Mouse (Mus musculus) kidney, embryonic 14.5 days (tissue): ENCODE measurements around the gene Pstk. TPM values are rescaled to one million over a fixed set of nuclear protein-coding genes. Genes with fewer than 3 reads are reported as not detected.
"Not testable (repeated sequence)": the region's sequence is repeated elsewhere in the genome, so short reads cannot be mapped to it uniquely, and the experiment has no call there.

Source experiments
- ATAC-seq: fragments of 200-750 bp; cut with Nextera tagmentation; 2 replicates; pipeline ENCODE4 v1.8.0; 2017; ENCODE audit warnings: moderate number of reproducible peaks, mild to moderate bottlenecking, moderate TSS enrichment, moderate library complexity; ENCODE audit not compliant: low FRiP score, low TSS enrichment
- H3K27ac ChIP-seq: fragments of 300-500 bp; sonication (generic); 2 replicates; pipeline ENCODE4 v1.5.1; 2014; ENCODE audit warnings: low read depth, mild to moderate bottlenecking, low read length, moderate library complexity, mixed read lengths
- H3K27me3 ChIP-seq: fragments of 300-500 bp; sonication (generic); 2 replicates; pipeline ENCODE4 v1.6.1; 2014; ENCODE audit warnings: mild to moderate bottlenecking, low read length; ENCODE audit not compliant: control insufficient read depth, insufficient read depth
- H3K36me3 ChIP-seq: fragments of 300-500 bp; sonication (generic); 2 replicates; pipeline ENCODE4 v1.6.1; 2014; ENCODE audit warnings: low read length, mixed read lengths; ENCODE audit not compliant: control insufficient read depth, insufficient read depth
- H3K4me1 ChIP-seq: fragments of 300-500 bp; sonication (generic); 2 replicates; pipeline ENCODE4 v1.6.1; 2014; ENCODE audit warnings: low read length, mixed read lengths; ENCODE audit not compliant: control insufficient read depth, insufficient read depth
- H3K4me2 ChIP-seq: fragments of 300-500 bp; sonication (generic); replicated peaks from 2 replicates; pipeline ENCODE4 v1.6.1; 2014; ENCODE audit warnings: low read depth, mild to moderate bottlenecking, low read length
- H3K4me3 ChIP-seq: fragments of 300-500 bp; sonication (generic); 2 replicates; pipeline ENCODE4 v1.5.1; 2014; ENCODE audit warnings: mild to moderate bottlenecking, low read length
- H3K9ac ChIP-seq: fragments of 300-500 bp; sonication (generic); 2 replicates; pipeline ENCODE4 v1.6.1; 2014; ENCODE audit warnings: low read depth, mild to moderate bottlenecking, low read length, moderate library complexity
- H3K9me3 ChIP-seq: fragments of 300-500 bp; sonication (generic); 2 replicates; pipeline ENCODE4 v1.6.1; 2016; ENCODE audit warnings: low read length; ENCODE audit not compliant: control insufficient read depth
- WGBS: fragments of 180-500 bp; shearing (Covaris S2); extraction: QIAGEN DNeasy Blood & Tissue Kit; methylation state at CpG from one replicate; pipeline ENCODE4 v1.1.7; 2014; 5-methylcytosine and 5-hydroxymethylcytosine counted together
- polyA plus RNA-seq: library from polyadenylated mRNA; unstranded; fragments of >200 nt; fragmentation: Nextera tagmentation; extraction: Ambion mirVana; gene quantifications from 2 replicates; pipeline ENCODE4 v1.2.1, GENCODE M21; 2014

Pstk gene
- polyA plus RNA-seq, 1 experiment from 2014 or later, result 65.1 TPM

DNA sequence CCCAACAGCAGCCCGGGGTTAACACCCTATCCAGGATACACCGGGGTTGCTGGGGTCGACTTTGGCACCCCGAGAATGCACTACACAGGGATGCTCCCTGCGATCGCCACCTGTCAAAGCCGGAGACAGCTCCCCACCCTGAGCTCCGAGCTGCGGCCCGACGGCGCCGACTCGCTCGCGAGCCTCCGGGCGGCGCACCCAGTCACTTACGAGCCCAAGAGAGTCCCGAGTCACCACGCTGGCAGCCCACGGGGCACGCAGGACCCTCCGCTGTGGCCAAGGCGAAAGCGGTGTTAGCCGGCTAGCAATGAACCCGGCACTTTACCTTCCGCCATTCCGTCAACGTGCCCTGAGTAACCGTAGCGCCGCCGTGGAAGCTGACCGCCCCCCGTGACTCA, 39.0 kb downstream of the Pstk start:
- Histone ChIP-seq H3K4me2 (peak overlapping the region; percentile 43), H3K9me3 (no peaks in the 10 kb centered on the region), H3K27ac (peak overlapping the region; percentile 69), H3K4me3 (peak overlapping the region; percentile 97), H3K36me3 (no peaks in the 10 kb centered on the region; the same call in 1 of the 2 replicates), H3K4me1 (0 out of 2 replicates have a peak, but pooled peaks cover 10% of the 10 kb centered on the region), H3K9ac (peak overlapping the region; percentile 95), H3K27me3 (no peaks in the 10 kb centered on the region)
- ATAC-seq, result peak; percentile 61
- WGBS, result under 1% methylated on average over 38 of the region's 38 CpGs

DNA sequence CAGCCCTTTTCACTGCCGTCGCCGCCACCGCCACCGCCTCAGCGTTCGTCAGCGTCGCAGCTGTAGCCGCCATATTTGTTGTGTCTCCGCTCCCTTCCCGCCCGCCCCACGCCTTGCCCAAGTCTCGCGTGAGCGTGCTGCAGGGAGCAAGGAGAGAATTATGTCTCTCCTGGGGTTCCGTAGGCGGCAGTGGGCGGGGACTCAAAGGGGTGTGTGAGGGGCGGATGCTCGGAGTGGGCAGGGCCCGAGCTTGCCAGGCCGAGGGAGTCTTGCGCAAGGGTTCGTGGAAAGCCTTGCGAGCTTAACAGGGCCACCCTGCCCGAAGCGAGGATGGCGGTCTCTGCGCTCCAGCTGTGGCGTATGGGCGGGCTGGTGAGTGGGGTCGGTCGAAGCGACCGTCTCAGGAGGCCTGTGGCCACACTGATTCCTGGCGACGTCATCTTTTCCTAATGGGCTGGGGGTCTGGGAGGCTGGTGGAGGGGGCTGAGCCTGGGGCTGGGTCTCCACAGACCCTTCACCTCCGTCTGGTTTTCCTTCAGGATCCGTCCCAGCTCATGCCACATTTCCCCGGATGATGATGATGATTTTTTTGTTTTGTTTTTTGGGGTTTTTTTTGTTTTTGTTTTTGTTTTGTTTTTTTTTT, 39.6 kb downstream of the Pstk start, which contains the start of the genes Ikzf5 and Acadsb:
Ikzf5 (minus strand) TSS at position 106 of the 643 bp plus-strand sequence.
Acadsb (plus strand) TSS at position 186 of the 643 bp plus-strand sequence.
- Histone ChIP-seq H3K9ac (peak within 1 kb of the TSS; percentile 95), H3K4me1 (0 out of 2 replicates have a peak, but pooled peaks cover 12% of the 10 kb centered on the region), H3K36me3 (no peaks in the 10 kb centered on the region; the same call in 1 of the 2 replicates), H3K9me3 (no peaks in the 10 kb centered on the region), H3K4me3 (peak within 1 kb of the TSS; percentile 97), H3K27me3 (no peaks in the 10 kb centered on the region), H3K4me2 (peak within 1 kb of the TSS; percentile 43), H3K27ac (peak within 1 kb of the TSS; percentile 69)
- WGBS, result under 1% methylated on average over 42 of the region's 42 CpGs
- ATAC-seq, result peak; percentile 97

DNA sequence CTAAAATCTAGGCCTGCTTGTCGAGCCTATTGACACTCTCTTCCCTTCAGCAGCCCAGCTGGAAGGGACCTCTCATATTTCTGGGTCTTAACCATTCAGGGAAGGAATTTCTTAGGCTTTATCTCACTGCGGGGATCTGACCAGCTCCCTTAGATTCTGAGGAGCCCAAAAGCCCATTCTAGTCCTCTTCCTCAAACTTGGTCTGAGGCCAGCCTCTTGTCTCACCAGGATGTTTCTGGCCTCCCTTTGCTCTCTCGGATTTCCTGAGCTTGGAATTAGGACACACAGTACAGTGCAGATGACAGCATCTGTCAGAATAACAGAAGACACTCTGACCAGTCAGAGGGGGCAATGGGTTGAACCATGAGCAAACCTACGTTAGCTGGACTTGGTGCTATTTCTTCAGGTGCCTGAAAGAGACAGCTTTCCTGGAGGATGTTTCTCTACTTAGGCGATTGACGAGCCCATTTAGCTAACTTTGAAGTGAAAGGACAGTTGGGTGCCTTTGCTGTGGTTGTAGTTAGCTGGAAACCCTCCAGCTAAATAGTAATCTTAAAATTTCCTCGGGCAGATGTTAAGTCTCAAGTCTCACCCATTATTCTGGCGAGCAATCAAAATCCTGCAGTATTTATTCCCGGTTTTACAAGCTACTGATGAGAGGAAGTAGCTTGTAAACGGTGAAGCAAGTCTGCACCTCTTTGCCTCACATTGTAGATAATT, 40.4 kb downstream of the Pstk start:
- 0 out of 2 replicates have a peak overlapping the region, but pooled peaks have one; percentile 95 for H3K9ac ChIP-seq
- H3K4me1 ChIP-seq, result 0 out of 2 replicates have a peak, but pooled peaks cover 16% of the 10 kb centered on the region
- H3K4me2 ChIP-seq, result peak overlapping the region; percentile 43
- H3K4me3 ChIP-seq, result peak overlapping the region; percentile 97
- H3K27ac ChIP-seq, result peak overlapping the region; percentile 42; the same call in 1 of the 2 replicates
- no peaks in the 10 kb centered on the region for H3K27me3 ChIP-seq
- no peak for ATAC-seq
- no peaks in the 10 kb centered on the region for H3K9me3 ChIP-seq
- no peaks in the 10 kb centered on the region; the same call in 1 of the 2 replicates for H3K36me3 ChIP-seq
- WGBS, result 16% methylated on average over 10 of the region's 10 CpGs

DNA sequence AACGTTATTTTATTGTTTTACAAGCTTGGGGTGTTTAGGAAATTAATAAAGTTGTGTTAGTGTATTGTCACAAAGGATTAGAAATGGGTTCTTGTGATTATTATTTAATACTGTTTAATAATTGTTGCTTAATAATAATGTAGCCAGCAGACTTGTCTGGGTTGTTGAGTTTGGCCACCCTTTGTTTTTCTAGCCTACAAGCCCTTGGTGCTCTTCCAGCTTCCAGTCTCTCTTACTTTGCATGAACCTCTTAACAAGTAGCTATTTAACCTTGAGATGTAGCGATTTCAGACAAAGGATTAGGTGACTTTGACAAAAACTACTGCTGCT, 41.0 kb downstream of the Pstk start:
- no peaks in the 10 kb centered on the region; the same call in 1 of the 2 replicates for H3K36me3 ChIP-seq
- no peaks in the 10 kb centered on the region for H3K9me3 ChIP-seq
- H3K9ac ChIP-seq, result no peak overlapping the region
- H3K4me1 ChIP-seq, result 0 out of 2 replicates have a peak, but pooled peaks cover 16% of the 10 kb centered on the region
- H3K27ac ChIP-seq, result no peak overlapping the region
- peak overlapping the region; percentile 43 for H3K4me2 ChIP-seq
- 39% methylated on average over 2 of the region's 2 CpGs for WGBS
- ATAC-seq, result no peak
- H3K27me3 ChIP-seq, result no peaks in the 10 kb centered on the region
- H3K4me3 ChIP-seq, result no peak overlapping the region

DNA sequence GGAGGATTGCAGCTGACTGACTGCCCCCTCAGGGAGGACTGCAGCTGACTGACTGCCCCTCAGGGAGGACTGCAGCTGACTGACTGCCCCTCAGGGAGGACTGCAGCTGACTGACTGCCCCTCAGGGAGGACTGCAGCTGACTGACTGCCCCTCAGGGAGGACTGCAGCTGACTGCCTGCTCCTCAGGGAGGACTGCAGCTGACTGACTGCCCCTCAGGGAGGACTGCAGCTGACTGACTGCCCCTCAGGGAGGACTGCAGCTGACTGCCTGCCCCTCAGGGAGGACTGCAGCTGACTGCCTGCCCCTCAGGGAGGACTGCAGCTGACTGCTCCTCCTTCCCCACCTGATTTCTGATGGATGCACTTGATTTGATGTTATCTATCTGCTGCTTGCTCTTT, 45.8 kb downstream of the Pstk start:
- H3K27me3 ChIP-seq, H3K36me3 ChIP-seq, H3K9me3 ChIP-seq, H3K9ac ChIP-seq, H3K27ac ChIP-seq, H3K4me2 ChIP-seq, ATAC-seq, H3K4me3 ChIP-seq: not testable (repeated sequence)
- 0 out of 2 replicates have a peak, but pooled peaks cover 11% of the 10 kb centered on the region for H3K4me1 ChIP-seq

DNA sequence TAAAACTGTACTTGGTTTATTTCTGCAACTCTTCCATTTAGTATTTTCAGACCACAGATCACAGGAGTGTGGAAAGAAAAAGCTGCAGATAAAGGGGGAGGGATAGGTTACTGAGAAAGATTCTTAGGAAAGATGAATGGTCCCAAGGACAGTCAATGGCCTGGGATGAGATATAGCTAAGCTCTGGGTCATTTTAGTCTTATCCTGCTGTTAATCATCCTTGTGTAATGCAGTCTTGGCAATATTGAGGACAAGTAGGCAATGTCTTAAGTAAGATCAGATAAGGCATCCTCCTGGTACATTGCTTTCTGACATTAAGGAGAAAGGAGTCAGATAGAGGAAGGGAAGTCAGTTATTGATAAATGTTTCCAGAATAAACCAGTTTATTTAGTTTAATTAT, 46.7 kb downstream of the Pstk start:
- Histone ChIP-seq H3K4me3 (no peak overlapping the region), H3K9me3 (no peaks in the 10 kb centered on the region), H3K9ac (no peak overlapping the region), H3K36me3 (no peaks in the 10 kb centered on the region), H3K4me2 (no peak overlapping the region), H3K27me3 (no peaks in the 10 kb centered on the region), H3K4me1 (0 out of 2 replicates have a peak, but pooled peaks cover 6% of the 10 kb centered on the region), H3K27ac (no peak overlapping the region)
- no peak for ATAC-seq

DNA sequence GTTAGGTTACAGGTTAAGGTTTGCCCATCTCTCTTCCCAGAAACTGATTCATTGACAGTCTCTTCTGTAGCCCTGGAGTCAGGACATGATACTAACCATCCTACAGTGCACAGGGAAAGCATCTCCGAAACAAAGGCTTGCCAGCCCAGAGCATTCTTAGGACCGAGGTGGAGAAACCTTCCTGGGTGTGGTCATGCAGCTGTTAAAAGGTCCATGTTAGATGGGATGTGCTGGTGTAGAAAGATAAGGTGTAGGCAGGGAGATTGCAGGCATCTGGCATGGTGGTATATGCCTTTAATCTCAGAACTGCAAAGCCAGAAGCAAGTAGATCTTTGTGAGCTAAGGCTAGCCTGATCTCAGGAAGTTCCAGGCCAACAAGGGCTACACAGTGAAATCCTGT, 54.0 kb downstream of the Pstk start:
- H3K27ac ChIP-seq, result no peak overlapping the region
- no peaks in the 10 kb centered on the region for H3K4me1 ChIP-seq
- WGBS, result 79% methylated on average over 2 of the region's 2 CpGs
- no peaks in the 10 kb centered on the region for H3K27me3 ChIP-seq
- no peak overlapping the region for H3K4me2 ChIP-seq
- no peak overlapping the region for H3K9ac ChIP-seq
- peaks cover 12% of the 10 kb centered on the region; the same call in 1 of the 2 replicates for H3K36me3 ChIP-seq
- H3K9me3 ChIP-seq, result no peaks in the 10 kb centered on the region
- no peak for ATAC-seq
- no peak overlapping the region for H3K4me3 ChIP-seq

DNA sequence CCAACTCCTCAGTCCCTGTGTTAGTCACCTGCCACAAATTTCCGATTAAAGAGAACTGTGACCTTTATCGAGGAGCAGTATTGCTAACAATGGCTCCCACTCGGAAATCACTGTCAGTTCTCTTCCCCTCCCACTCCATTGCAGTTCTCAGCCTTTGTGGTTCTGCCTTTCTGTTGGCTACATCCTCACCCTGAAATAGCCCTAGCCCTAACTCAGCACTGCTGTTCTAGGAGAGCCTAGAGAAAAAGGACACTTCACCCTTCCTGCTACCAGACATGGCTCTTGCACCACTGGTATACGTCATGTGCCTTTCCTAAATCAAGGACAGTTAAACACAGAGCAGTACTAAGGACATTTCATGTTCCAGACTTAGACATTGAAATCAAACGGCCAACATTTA, 56.4 kb downstream of the Pstk start:
- no peak overlapping the region for H3K27ac ChIP-seq
- no peak overlapping the region for H3K4me2 ChIP-seq
- H3K27me3 ChIP-seq, result no peaks in the 10 kb centered on the region
- H3K9ac ChIP-seq, result no peak overlapping the region
- ATAC-seq, result no peak
- WGBS, result 85% methylated on average over 5 of the region's 5 CpGs
- H3K36me3 ChIP-seq, result peaks cover 15% of the 10 kb centered on the region; the same call in 1 of the 2 replicates
- no peak overlapping the region for H3K4me3 ChIP-seq
- H3K4me1 ChIP-seq, result no peaks in the 10 kb centered on the region
- H3K9me3 ChIP-seq, result no peaks in the 10 kb centered on the region; the same call in 1 of the 2 replicates

DNA sequence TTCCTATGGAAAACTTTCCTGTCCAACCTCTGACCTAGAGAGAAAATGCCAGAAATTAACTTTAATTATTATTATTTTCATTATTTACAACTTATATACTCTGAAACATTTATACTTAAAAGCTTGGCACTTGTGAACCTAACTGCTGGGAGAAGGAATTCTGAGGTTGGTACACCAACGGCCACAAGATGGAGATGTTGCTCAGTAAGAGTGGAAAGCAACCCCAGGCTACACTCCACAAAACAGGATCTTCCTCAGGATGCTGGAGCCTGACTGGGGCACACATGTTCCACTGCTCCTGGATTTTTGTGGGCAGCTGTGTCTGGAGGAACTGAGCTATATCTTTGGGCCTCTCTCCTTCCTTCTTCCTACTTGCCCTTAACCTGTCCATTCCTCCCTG, 61.3 kb downstream of the Pstk start:
- H3K9me3 ChIP-seq, result no peaks in the 10 kb centered on the region; the same call in 1 of the 2 replicates
- no peak overlapping the region for H3K9ac ChIP-seq
- no peak for ATAC-seq
- peaks cover 13% of the 10 kb centered on the region; the same call in 1 of the 2 replicates for H3K36me3 ChIP-seq
- no peaks in the 10 kb centered on the region for H3K27me3 ChIP-seq
- no peak overlapping the region for H3K4me3 ChIP-seq
- H3K27ac ChIP-seq, result no peak overlapping the region
- WGBS, result 21% methylated on average over 1 of the region's 1 CpGs
- no peak overlapping the region for H3K4me2 ChIP-seq
- no peaks in the 10 kb centered on the region for H3K4me1 ChIP-seq
